Mouse (Mus musculus): ENCODE results near the gene Polh. TPM values are rescaled to one million over a fixed set of nuclear protein-coding genes. Genes with fewer than 3 reads are reported as not detected.

Gene Polh
- polyA plus RNA-seq, 1 experiment from 2014 or later, result 19.2 TPM

DNA sequence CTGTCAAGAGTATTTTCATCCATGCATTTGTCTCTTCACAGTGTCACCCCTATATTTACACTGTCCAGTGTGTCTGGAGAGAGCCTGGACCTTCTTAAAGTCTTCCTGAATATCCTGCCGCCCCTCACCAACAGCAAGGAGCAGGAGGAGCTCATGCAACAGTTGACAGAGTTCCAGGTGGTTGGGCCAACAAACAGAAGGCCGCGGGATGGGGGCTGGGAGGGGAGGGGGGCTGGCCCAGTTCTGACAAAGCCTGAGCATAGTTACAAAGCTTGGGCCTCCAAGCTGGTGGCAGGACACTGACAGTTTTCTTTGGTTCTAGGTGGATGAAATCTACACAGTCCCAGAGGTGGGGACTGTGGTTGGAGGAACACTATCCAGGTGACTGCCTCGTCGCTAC lies 36.2 kb downstream of the Polh start:
- Histone ChIP-seq H3K36me3 (peaks cover 82% of the 10 kb centered on the region), H3K4me3 (no peak overlapping the region), H3K4me1 (peaks cover 19% of the 10 kb centered on the region), H3K4me2 (replicated peaks) (no peak overlapping the region), H3K27me3 (no peaks in the 10 kb centered on the region), H3K9me3 (no peaks in the 10 kb centered on the region), H3K9ac (no peak overlapping the region), H3K27ac (no peak overlapping the region)
- WGBS, result 89% methylated on average over 5 of the region's 5 CpGs
- ATAC-seq (ENCODE audit: low FRiP score, low read depth), result no peak

DNA sequence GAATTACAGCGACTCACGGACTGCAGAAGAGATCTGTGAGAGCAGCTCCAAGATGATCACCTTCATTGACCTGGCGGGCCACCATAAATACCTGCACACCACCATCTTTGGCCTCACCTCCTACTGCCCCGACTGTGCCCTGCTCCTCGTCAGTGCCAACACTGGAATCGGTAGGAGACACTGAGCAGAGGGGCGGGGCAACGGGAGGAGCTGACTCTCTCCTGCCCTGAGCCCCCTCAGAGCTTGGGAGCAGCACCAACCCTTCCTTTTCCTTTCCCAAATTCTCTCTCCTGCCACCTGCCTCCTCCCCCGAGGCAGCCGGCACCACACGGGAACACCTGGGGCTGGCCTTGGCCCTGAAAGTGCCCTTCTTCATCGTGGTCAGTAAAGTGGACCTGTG lies 37.0 kb downstream of the Polh start:
- Histone ChIP-seq H3K9ac (no peak overlapping the region), H3K4me2 (replicated peaks) (no peak overlapping the region), H3K36me3 (peaks cover 74% of the 10 kb centered on the region), H3K27me3 (no peaks in the 10 kb centered on the region), H3K27ac (no peak overlapping the region), H3K9me3 (no peaks in the 10 kb centered on the region), H3K4me1 (peaks cover 19% of the 10 kb centered on the region), H3K4me3 (no peak overlapping the region)
- no peak for ATAC-seq (ENCODE audit: low FRiP score, low read depth)
- 84% methylated on average over 12 of the region's 12 CpGs for WGBS

DNA sequence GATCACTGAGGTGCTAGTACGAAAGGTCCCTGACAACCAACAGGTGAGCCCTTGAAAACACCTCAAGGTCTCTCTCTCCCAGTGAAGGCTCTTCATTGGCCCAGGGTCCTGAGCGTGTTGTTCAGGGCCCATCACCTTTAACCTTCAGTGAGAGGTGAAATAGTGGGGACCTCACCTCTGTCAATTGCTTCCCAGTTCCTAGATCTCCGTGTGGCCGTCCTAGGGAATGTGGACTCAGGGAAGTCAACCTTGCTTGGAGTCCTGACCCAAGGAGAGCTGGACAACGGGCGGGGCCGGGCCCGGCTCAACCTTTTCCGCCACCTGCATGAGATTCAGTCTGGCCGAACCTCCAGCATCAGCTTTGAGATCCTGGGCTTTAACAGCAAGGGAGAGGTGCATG lies 37.7 kb downstream of the Polh start:
- Histone ChIP-seq H3K9ac (no peak overlapping the region), H3K4me1 (peaks cover 19% of the 10 kb centered on the region), H3K4me2 (replicated peaks) (no peak overlapping the region), H3K27ac (no peak overlapping the region), H3K27me3 (no peaks in the 10 kb centered on the region), H3K9me3 (no peaks in the 10 kb centered on the region), H3K4me3 (no peak overlapping the region), H3K36me3 (peaks cover 67% of the 10 kb centered on the region)
- 92% methylated on average over 10 of the region's 10 CpGs for WGBS
- ATAC-seq (ENCODE audit: low FRiP score, low read depth), result no peak

DNA sequence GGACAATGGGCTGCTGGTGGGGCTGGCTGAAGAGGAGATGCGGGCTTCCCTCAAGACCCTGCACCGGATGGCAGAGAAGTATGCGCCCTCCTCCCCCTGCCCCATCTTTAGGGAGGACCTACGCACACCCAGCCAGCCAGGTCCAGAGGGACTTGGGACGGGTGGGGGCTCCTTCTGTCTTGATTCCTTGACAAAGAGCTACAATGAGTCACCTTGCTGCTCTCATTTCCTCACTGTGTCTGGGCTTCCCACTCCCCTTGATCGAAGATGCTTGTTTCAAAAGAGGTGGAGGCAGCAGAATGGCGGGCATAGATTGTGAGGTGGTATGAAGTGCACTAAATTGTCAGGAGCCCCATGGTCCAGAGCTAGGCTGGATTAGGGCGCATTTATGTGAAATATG lies 38.1 kb downstream of the Polh start:
- H3K36me3 ChIP-seq, result peaks cover 62% of the 10 kb centered on the region
- H3K4me3 ChIP-seq, result no peak overlapping the region
- WGBS, result over 99% methylated on average over 8 of the region's 8 CpGs
- H3K9ac ChIP-seq, result no peak overlapping the region
- H3K9me3 ChIP-seq, result no peaks in the 10 kb centered on the region
- no peak overlapping the region for H3K27ac ChIP-seq
- ATAC-seq (ENCODE audit: low FRiP score, low read depth), result no peak
- no peaks in the 10 kb centered on the region for H3K27me3 ChIP-seq
- no peak overlapping the region for H3K4me2 ChIP-seq (replicated peaks)
- H3K4me1 ChIP-seq, result peaks cover 19% of the 10 kb centered on the region

DNA sequence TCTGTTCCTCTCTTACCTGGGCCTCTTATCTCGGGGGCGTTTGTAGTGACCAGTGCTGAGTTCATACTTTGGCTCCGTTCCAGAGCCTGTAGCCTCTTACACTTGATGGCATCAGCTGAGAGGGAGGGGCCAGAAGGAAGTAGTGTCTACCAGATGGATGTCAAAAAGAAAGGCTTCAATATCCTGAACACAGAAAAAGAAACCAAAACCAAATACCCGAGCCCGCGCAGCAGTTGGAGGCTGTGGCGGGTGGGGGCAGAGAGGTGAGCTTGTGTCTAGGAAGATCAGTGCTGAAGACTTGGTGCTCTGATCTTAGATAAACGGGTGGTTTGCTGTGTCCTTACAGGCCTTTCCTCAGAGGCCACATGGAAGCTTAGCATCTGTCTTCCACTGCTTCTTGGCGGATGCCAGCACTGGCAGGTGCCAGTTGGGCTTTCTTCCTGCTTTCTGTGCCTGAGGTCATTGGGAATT lies 39.5 kb downstream of the Polh start:
- Histone ChIP-seq H3K9ac (no peak overlapping the region), H3K4me1 (peaks cover 19% of the 10 kb centered on the region), H3K4me3 (0 out of 2 replicates have a peak overlapping the region, but pooled peaks have one; percentile 80), H3K9me3 (no peaks in the 10 kb centered on the region), H3K27ac (no peak overlapping the region), H3K4me2 (replicated peaks) (peak overlapping the region; percentile 84), H3K27me3 (no peaks in the 10 kb centered on the region), H3K36me3 (peaks cover 49% of the 10 kb centered on the region)
- no peak for ATAC-seq (ENCODE audit: low FRiP score, low read depth)
- WGBS, result 87% methylated on average over 9 of the region's 9 CpGs

DNA sequence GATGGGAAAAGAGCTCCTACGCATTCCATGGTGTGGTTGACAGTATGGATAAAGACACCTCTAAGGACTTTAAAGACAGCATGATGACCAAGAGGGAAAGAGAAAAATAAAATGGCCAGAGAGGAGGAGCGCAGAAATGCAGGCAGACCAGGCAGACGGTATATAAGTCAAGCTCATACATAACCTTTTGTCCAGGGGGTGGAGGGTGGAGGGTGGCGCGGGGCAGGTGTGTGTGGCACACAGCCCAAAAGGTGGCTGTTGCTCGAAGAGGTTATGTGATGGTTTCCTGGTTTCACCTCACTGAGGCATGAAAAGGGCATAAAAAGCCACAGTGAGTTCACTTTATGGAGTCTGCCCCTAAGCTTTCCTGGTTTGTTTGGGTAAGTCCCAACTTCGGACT lies 39.9 kb downstream of the Polh start:
- Histone ChIP-seq H3K4me2 (replicated peaks) (peak overlapping the region; percentile 84), H3K27me3 (no peaks in the 10 kb centered on the region), H3K9me3 (no peaks in the 10 kb centered on the region), H3K4me3 (peak overlapping the region; percentile 80; the same call in 1 of the 2 replicates), H3K4me1 (peaks cover 19% of the 10 kb centered on the region), H3K36me3 (peaks cover 45% of the 10 kb centered on the region), H3K27ac (no peak overlapping the region), H3K9ac (no peak overlapping the region)
- WGBS, result 93% methylated on average over 7 of the region's 7 CpGs
- ATAC-seq (ENCODE audit: low FRiP score, low read depth), result no peak

DNA sequence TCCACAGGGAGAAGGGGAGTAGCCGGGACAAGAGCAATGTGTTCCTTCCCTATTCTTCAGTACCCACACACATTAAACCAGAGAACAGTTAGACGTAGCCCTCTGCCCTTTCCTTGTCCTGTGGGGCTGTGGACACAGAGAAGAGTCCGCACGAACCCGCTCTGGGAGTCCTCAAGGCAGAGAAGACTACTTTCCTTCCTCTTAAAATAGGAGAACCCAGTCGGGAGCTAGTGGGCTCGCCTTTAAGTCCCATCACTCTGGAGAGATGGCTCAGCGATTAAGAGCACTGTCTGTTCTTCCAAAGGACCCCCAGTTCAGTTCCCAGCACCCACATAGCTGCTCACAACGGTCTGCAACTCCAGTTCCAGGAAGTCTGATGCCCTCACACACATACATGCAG lies 40.7 kb downstream of the Polh start:
- H3K27ac ChIP-seq, result peak overlapping the region; percentile 75; the same call in 1 of the 2 replicates

DNA sequence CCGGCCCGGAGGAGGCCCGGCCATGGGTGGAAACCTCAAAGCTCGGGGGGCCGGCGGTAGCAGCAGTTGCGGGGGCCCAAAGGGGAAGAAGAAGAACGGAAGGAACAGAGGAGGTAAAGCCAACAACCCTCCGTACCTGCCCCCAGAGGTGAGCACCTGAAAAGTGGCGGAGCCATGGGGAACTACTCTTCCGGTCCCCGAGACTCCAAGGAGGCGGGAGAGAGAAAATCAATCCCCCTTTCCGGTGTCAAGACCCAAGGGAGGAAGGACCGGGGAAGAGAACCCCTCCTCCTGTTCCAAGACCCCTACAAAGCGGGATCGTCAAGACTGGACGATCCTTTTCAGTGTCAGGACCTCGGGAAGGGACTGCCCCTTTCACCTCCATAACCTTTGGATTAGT lies 41.3 kb downstream of the Polh start:
- Histone ChIP-seq H3K9ac (peak overlapping the region; percentile 85), H3K4me1 (peaks cover 19% of the 10 kb centered on the region), H3K4me3 (peak overlapping the region; percentile 80), H3K27me3 (no peaks in the 10 kb centered on the region), H3K4me2 (replicated peaks) (peak overlapping the region; percentile 84), H3K27ac (peak overlapping the region; percentile 75), H3K36me3 (peaks cover 31% of the 10 kb centered on the region), H3K9me3 (no peaks in the 10 kb centered on the region)
- ATAC-seq (ENCODE audit: low FRiP score, low read depth), result peak; percentile 16; the same call in 1 of the 2 replicates
- WGBS, result under 1% methylated on average over 19 of the region's 19 CpGs

More for the DNA sequence above, 40.7 kb downstream of the Polh start:
- H3K36me3 ChIP-seq, result peaks cover 37% of the 10 kb centered on the region
- H3K27me3 ChIP-seq, result no peaks in the 10 kb centered on the region
- WGBS, result 58% methylated on average over 9 of the region's 9 CpGs
- H3K4me3 ChIP-seq, result peak overlapping the region; percentile 80
- peaks cover 19% of the 10 kb centered on the region for H3K4me1 ChIP-seq
- no peaks in the 10 kb centered on the region for H3K9me3 ChIP-seq
- peak overlapping the region; percentile 85 for H3K9ac ChIP-seq
- ATAC-seq (ENCODE audit: low FRiP score, low read depth), result no peak
- peak overlapping the region; percentile 84 for H3K4me2 ChIP-seq (replicated peaks)

DNA sequence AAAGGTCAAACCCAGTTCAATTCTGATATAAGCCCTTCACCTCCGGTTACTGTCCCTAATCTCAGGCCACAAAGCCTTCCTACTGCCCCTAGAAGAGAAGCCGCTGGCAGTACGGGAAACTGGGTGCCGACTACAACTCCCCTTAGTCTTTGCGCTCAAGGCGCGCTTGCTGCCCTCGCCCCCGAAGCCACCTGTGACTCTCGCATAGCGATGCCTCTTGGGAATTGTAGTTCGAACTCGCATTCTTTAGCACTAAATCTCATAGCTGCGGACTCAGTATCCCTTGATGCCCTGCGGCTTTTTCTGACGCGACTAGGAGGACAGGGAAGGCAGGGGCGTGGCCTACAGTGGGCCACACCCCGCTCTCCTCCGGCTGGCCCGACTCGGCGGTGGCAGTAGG lies 41.8 kb downstream of the Polh start, which contains the start of gene Gtpbp2:
Gene Gtpbp2 (plus strand): TSS at position 347 of the 400 bp plus-strand sequence.
- Histone ChIP-seq H3K4me3 (peak within 1 kb of the TSS; percentile 80), H3K9ac (peak within 1 kb of the TSS; percentile 85), H3K4me1 (peaks cover 19% of the 10 kb centered on the region), H3K4me2 (replicated peaks) (peak within 1 kb of the TSS; percentile 84), H3K36me3 (peaks cover 26% of the 10 kb centered on the region), H3K27ac (peak within 1 kb of the TSS; percentile 80), H3K9me3 (no peaks in the 10 kb centered on the region), H3K27me3 (no peaks in the 10 kb centered on the region)
- ATAC-seq (ENCODE audit: low FRiP score, low read depth), result peak; percentile 95
- WGBS, result 0% methylated on average over 22 of the region's 23 CpGs

DNA sequence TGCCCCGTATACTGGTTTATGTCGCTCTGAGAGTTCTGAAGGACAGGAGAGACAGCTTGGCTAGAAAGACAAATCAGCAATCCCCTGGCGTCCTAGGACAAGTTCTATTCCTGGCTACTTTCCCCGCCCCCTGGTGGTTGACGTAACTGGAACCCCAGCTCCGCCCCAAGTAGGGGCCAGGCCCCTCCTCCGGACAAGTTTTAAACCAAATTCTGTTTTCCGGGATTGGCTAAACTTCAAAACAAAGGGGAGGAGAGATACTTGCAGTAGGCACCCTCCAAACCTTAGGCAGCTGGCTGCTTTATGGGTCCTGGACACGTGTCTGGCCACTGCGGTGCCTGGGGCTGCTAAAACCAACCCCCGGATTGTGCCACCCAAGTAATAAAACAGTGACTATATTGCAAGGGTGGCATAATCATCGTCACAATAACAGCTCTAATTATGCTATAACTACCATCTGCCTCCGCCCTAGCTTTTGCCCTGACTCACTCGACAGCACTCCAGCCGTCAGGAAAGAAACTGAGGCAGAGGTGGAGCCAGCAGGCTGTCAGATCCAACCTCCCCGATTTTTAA lies 42.3 kb downstream of the Polh start:
- under 1% methylated on average over 16 of the region's 16 CpGs for WGBS
- ATAC-seq (ENCODE audit: low FRiP score, low read depth), result peak; percentile 52

DNA sequence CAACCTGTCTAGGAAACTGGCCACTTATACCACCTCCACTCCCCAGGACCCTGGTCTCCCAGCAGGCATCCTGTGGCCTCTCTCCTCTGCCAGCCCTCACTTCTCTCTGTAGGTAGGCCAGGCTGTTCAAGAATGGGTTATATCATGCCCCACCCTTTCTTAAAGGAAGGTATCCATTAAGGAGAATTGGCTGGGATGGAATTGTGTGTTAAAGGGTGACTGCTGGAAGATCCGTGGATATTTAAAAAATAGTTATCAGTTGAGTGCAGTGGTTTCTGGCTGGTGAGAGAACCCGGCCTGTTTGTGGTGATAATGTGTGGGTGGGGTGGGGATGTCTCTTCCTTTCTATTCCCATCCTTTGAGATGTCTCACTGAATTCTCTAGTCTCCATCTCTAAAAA lies 43.2 kb downstream of the Polh start:
- WGBS, result 69% methylated on average over 2 of the region's 2 CpGs
- H3K36me3 ChIP-seq, result peaks cover 12% of the 10 kb centered on the region
- no peak for ATAC-seq (ENCODE audit: low FRiP score, low read depth)
- no peak overlapping the region for H3K9ac ChIP-seq
- H3K4me2 ChIP-seq (replicated peaks), result peak overlapping the region; percentile 84
- H3K27ac ChIP-seq, result peak overlapping the region; percentile 80; the same call in 1 of the 2 replicates
- H3K4me1 ChIP-seq, result peaks cover 19% of the 10 kb centered on the region
- H3K4me3 ChIP-seq, result no peak overlapping the region
- H3K27me3 ChIP-seq, result no peaks in the 10 kb centered on the region
- H3K9me3 ChIP-seq, result no peaks in the 10 kb centered on the region

More for the DNA sequence above, 42.3 kb downstream of the Polh start:
- H3K9me3 ChIP-seq, result no peaks in the 10 kb centered on the region
- peak overlapping the region; percentile 56 for H3K9ac ChIP-seq
- peak overlapping the region; percentile 80 for H3K27ac ChIP-seq
- peak overlapping the region; percentile 80 for H3K4me3 ChIP-seq
- peak overlapping the region; percentile 84 for H3K4me2 ChIP-seq (replicated peaks)
- no peaks in the 10 kb centered on the region for H3K27me3 ChIP-seq
- peaks cover 19% of the 10 kb centered on the region for H3K4me1 ChIP-seq
- peaks cover 21% of the 10 kb centered on the region for H3K36me3 ChIP-seq

DNA sequence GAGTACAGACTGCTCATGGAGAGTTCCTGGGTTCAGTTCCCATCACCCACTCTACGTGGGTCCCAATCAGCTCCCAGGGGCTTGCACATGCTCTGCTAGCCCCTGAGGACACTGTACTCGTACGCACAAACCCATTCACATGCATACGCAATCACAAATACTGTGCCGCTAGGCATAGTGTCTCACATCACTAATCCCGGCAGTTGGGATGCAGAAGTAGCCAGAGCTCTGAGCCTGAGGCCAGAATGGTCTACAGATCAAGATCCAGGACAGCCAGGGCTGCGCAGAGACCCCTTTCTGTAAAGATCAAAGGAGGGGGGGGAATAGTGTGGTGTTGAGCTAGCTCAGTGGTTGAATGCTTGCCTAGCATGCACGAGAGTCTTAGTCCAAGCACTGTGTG lies 45.3 kb downstream of the Polh start:
- WGBS, result 87% methylated on average over 8 of the region's 8 CpGs
- ATAC-seq (ENCODE audit: low FRiP score, low read depth), result no peak
- Histone ChIP-seq H3K9ac (no peak overlapping the region), H3K27ac (no peak overlapping the region), H3K4me1 (peaks cover 18% of the 10 kb centered on the region), H3K9me3 (no peaks in the 10 kb centered on the region), H3K4me2 (replicated peaks) (no peak overlapping the region), H3K4me3 (no peak overlapping the region), H3K36me3 (no peaks in the 10 kb centered on the region), H3K27me3 (no peaks in the 10 kb centered on the region)

DNA sequence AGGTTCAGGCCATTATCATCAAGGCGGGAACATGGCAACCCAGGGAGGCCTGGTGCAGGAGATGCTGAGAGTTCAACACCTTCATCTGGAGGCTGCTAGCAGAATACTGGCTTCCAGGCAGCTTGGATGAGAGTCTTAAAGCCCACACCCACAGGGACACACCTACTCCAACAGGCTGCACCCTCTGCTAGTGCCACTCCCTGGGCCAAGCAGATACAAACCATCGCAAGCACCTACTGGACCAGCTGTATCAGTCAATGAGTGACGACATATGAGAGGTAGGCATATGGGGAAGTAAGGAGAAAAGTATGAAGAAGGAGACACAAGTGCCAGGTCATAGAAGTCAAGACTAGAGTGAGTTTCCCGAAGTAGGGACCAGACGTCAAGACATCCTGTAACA lies 45.8 kb downstream of the Polh start:
- Histone ChIP-seq H3K9me3 (no peaks in the 10 kb centered on the region), H3K4me3 (no peak overlapping the region), H3K4me1 (peaks cover 14% of the 10 kb centered on the region), H3K4me2 (replicated peaks) (no peak overlapping the region), H3K27ac (no peak overlapping the region), H3K27me3 (no peaks in the 10 kb centered on the region), H3K36me3 (no peaks in the 10 kb centered on the region), H3K9ac (no peak overlapping the region)
- no peak for ATAC-seq (ENCODE audit: low FRiP score, low read depth)
- WGBS, result 80% methylated on average over 5 of the region's 5 CpGs
